Comparison of ENCODE assay signal across 19 mouse cellular contexts in the genomic region with DNA sequence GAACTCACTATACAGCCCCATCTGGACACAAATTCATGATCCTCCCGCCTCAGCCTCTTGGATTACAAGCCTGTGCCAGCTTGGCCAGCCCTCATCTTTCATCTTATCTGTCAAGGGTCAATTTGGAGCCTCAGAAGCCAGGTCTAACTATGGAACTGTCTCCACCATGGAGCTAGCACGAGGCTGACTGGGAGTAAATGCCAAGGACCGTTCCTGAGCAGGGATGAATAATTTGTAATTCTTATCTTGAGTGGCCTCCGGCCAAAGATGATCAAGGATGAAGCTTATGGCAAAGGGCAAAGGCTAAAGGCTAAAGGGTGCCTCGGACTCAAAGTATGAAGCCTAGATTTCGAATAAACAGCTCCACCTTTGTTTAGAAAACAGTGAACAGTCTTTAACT. TPM values are rescaled to one million over a fixed set of nuclear protein-coding genes. Genes with fewer than 3 reads are reported as not detected.
DNase-seq lines count a peak whose midpoint lies in the region; TF ChIP-seq lines count a peak whose summit lies in the region.
"Had no signal": no experiment of that assay in that cellular context is flagged by ENCODE, and none has a peak within 500 bp of the region (broad histone marks: within the 10 kb centered on the region; RNA-seq: fewer than 3 reads in every experiment).

No protein-coding gene starts in this region.

- peak overlapping the region; percentile 32; the same call in 1 of the 2 replicates for H3K27ac ChIP-seq in small intestine, adult 2 months (ENCODE audit: insufficient read depth, low read depth, low read length)
- H3K27ac ChIP-seq: forebrain, embryonic 10.5 days; forebrain, embryonic 13.5 days; heart, adult 2 months; heart, embryonic 10.5 days; hindbrain, embryonic 12.5 days; hindbrain, embryonic 15.5 days had no signal

- no peak for TF ChIP-seq CTCF in small intestine, adult 2 months (IDR thresholded peaks at IDR 0.05; ENCODE audit: extremely low read depth, insufficient read length, insufficient replicate concordance, low read depth, low read length)

- TF ChIP-seq POLR2A in small intestine, adult 2 months (IDR thresholded peaks at IDR 0.05; ENCODE audit: low read depth, low read length), result no peak

- DNase-seq in adrenal gland, adult 18-20 months (ENCODE audit: low spot score in 2 of 2), result peak; percentile 29 to 51
- peak; percentile 85 for DNase-seq in adrenal gland, adult 2 months
- peak; percentile 73 for DNase-seq in adrenal gland, postnatal 14 days
- DNase-seq in cerebellum, adult 18-20 months, result no peak
- no peak for DNase-seq in layer of hippocampus, postnatal 25 days (ENCODE audit: extremely low spot score in 1 of 2, low spot score in 1 of 2)
- DNase-seq in left cerebral cortex, postnatal 4 days, result no peak
- DNase-seq: cerebellum, adult 11 months; cerebellum, adult 8-10 months; cerebellum, postnatal 10 days; gastrocnemius, postnatal 10 days; gastrocnemius, postnatal 36 days; heart, adult 2 months had no signal

- intact Hi-C loops in left cerebral cortex, postnatal 4 days (cut with DNase I), result no loop called here

- peaks cover 19% of the 10 kb centered on the region for H3K4me1 ChIP-seq in small intestine, adult 2 months (ENCODE audit: control insufficient read depth, insufficient read depth, insufficient read length, low read length)
- H3K4me1 ChIP-seq: forebrain, embryonic 10.5 days; forebrain, embryonic 13.5 days; hindbrain, embryonic 12.5 days; hindbrain, embryonic 15.5 days had no signal

- no peak overlapping the region for H3K4me3 ChIP-seq in small intestine, adult 2 months (ENCODE audit: low read depth, low read length)
- H3K4me3 ChIP-seq: forebrain, embryonic 10.5 days; forebrain, embryonic 13.5 days; heart, adult 2 months; heart, embryonic 10.5 days; hindbrain, embryonic 12.5 days; hindbrain, embryonic 15.5 days had no signal

- no peaks in the 10 kb centered on the region for H3K36me3 ChIP-seq in small intestine, adult 2 months (ENCODE audit: control insufficient read depth, insufficient read depth, low read length)
- H3K36me3 ChIP-seq: forebrain, embryonic 10.5 days; heart, embryonic 10.5 days; hindbrain, embryonic 12.5 days; hindbrain, embryonic 15.5 days had no signal

- 24% methylated on average over 6 of the region's 6 CpGs for WGBS in small intestine, adult 2 months

- no peaks in the 10 kb centered on the region for H3K27me3 ChIP-seq in small intestine, adult 2 months (ENCODE audit: control insufficient read depth, insufficient read depth, low read length)
- H3K27me3 ChIP-seq: forebrain, embryonic 13.5 days; hindbrain, embryonic 12.5 days; hindbrain, embryonic 15.5 days had no signal

RNA-seq across cellular contexts. Expression of a gene that starts 8.0 kb away (rescaled TPM):
- 10 to 100 TPM; 31.5 to 43.5 TPM for total RNA-seq in adrenal gland, adult 18-20 months (2021)
- total RNA-seq in adrenal gland, adult 2 months (2021), result 10 to 100 TPM; 39.9 to 46.9 TPM
- polyA plus RNA-seq in adrenal gland, adult 2 months (2012; rRNA removed), result 15.2 and 15.8 TPM in 2 replicates
- total RNA-seq in adrenal gland, postnatal 14 days (2021), result 45.8 and 50.8 TPM in 2 replicates
- polyA plus RNA-seq in small intestine, adult 2 months (2012; rRNA removed), result 5.3 and 12.1 TPM in 2 replicates
- total RNA-seq in layer of hippocampus, postnatal 25 days (2021), result 10 to 100 TPM; 23.5 to 27.3 TPM
- total RNA-seq in left cerebral cortex, postnatal 4 days (2021), result 10 to 100 TPM; 56.8 to 61.0 TPM

RNA-seq across cellular contexts. Expression of a gene that starts 45.5 kb away (rescaled TPM):
- total RNA-seq in adrenal gland, adult 18-20 months (2021), result 100 to 1,000 TPM; 343 to 349 TPM
- 100 to 1,000 TPM; 294 to 361 TPM for total RNA-seq in adrenal gland, adult 2 months (2021)
- 117 and 149 TPM in 2 replicates for polyA plus RNA-seq in adrenal gland, adult 2 months (2012; rRNA removed)
- 370 and 447 TPM in 2 replicates for total RNA-seq in adrenal gland, postnatal 14 days (2021)
- polyA plus RNA-seq in small intestine, adult 2 months (2012; rRNA removed), result 59.3 and 94.8 TPM in 2 replicates
- 10 to 100 TPM; 78.3 to 80.8 TPM for total RNA-seq in layer of hippocampus, postnatal 25 days (2021)
- 10 to 100 TPM; 43.3 to 44.8 TPM for total RNA-seq in left cerebral cortex, postnatal 4 days (2021)
- total RNA-seq: MEL had no signal

Comparison
In these comparisons a context has a peak if more than half of its experiments do, and no peak if none do; other contexts are left out.
1. DNase-seq: peak in adrenal gland, adult 18-20 months (2 of 2), adrenal gland, adult 2 months (single experiment) and adrenal gland, postnatal 14 days (single experiment); none in cerebellum, adult 18-20 months (0 of 2), layer of hippocampus, postnatal 25 days (0 of 2) and left cerebral cortex, postnatal 4 days (single experiment).